ENCODE assay signal across 8 mouse cellular contexts in genomic region chr10:80148610-80149290, GRCm38 (mm10). TPM values are rescaled to one million over a fixed set of nuclear protein-coding genes. Genes with fewer than 3 reads are reported as not detected.
DNase-seq lines count a peak whose midpoint lies in the region; ATAC-seq lines count a peak whose summit lies in the region.

No protein-coding gene starts in this region.

- no peaks in the 10 kb centered on the region for H3K27me3 ChIP-seq in hindbrain, embryonic 10.5 days (ENCODE audit: insufficient read depth, poor library complexity, severe bottlenecking)

- H3K36me3 ChIP-seq in hindbrain, embryonic 10.5 days: peaks cover 76% of the 10 kb centered on the region

- H3K9me3 ChIP-seq in hindbrain, embryonic 10.5 days: no peaks in the 10 kb centered on the region

- peak; percentile 25 for ATAC-seq in frontal cortex, adult (ENCODE audit: low TSS enrichment)

- peak; percentile 98 for DNase-seq in Muller cell, postnatal 12 days (ENCODE audit: inconsistent ontology term)
- peak; percentile 96 for DNase-seq in cerebellum, adult 9-10 months
- peak; percentile 92 for DNase-seq in hindbrain, embryonic 10.5 days (ENCODE audit: low spot score)
- peak; percentile 91 to 92 for DNase-seq in layer of hippocampus, postnatal 25 days (ENCODE audit: extremely low spot score in 1 of 2, low spot score in 1 of 2)
- peak; percentile 93 for DNase-seq in lung, postnatal 25 days (ENCODE audit: low spot score)
- peak; percentile 95 for DNase-seq in retina, postnatal 1 day
- DNase-seq in thymus, postnatal 4 days: peak; percentile 98

- peak overlapping the region; percentile 100 for H3K27ac ChIP-seq in hindbrain, embryonic 10.5 days

- peak overlapping the region; percentile 99 for H3K4me3 ChIP-seq in hindbrain, embryonic 10.5 days

- H3K4me1 ChIP-seq in hindbrain, embryonic 10.5 days (replicated peaks): peaks cover 77% of the 10 kb centered on the region

- under 1% methylated on average over 57 of the region's 57 CpGs for WGBS in hindbrain, embryonic 10.5 days

RNA-seq across cellular contexts. Expression of gene Midn, which starts 0.7 kb away (rescaled TPM):
- polyA plus RNA-seq in hindbrain, embryonic 10.5 days (2016; fragmentation: Nextera tagmentation; extraction: Ambion mirVana): 22.3 and 24.6 TPM in 2 replicates
- 10 to 100 TPM; 61.4 to 82.4 TPM for total RNA-seq in layer of hippocampus, postnatal 25 days (2021)

RNA-seq across cellular contexts. Expression of gene Cbarp, which starts 8.1 kb away (rescaled TPM):
- 7.1 and 15.0 TPM in 2 replicates for polyA plus RNA-seq in hindbrain, embryonic 10.5 days (2016; fragmentation: Nextera tagmentation; extraction: Ambion mirVana)
- total RNA-seq in layer of hippocampus, postnatal 25 days (2021): 100 to 1,000 TPM; 399 to 401 TPM

RNA-seq across cellular contexts. Expression of gene Atp5d, which starts 10.3 kb away (rescaled TPM):
- polyA plus RNA-seq in hindbrain, embryonic 10.5 days (2016; fragmentation: Nextera tagmentation; extraction: Ambion mirVana): 484 and 504 TPM in 2 replicates
- total RNA-seq in layer of hippocampus, postnatal 25 days (2021): 100 to 1,000 TPM; 338 to 391 TPM

RNA-seq across cellular contexts. Expression of gene Cirbp, which starts 17.0 kb away (rescaled TPM):
- 95.3 and 153 TPM in 2 replicates for polyA plus RNA-seq in hindbrain, embryonic 10.5 days (2016; fragmentation: Nextera tagmentation; extraction: Ambion mirVana)
- 10 to 100 TPM; 69.5 to 97.5 TPM for total RNA-seq in layer of hippocampus, postnatal 25 days (2021)

RNA-seq across cellular contexts. Expression of gene 1600002K03Rik, which starts 24.0 kb away (rescaled TPM):
- 12.9 and 14.4 TPM in 2 replicates for polyA plus RNA-seq in hindbrain, embryonic 10.5 days (2016; fragmentation: Nextera tagmentation; extraction: Ambion mirVana)
- total RNA-seq in layer of hippocampus, postnatal 25 days (2021): 1 to 10 TPM; 5.8 to 6.2 TPM

Comparison
In these comparisons a context has a peak if more than half of its experiments do, and no peak if none do; other contexts are left out.
1. Peak in every context shown above with its lines: DNase-seq, ATAC-seq, H3K4me3 ChIP-seq and H3K27ac ChIP-seq.